Mouse (Mus musculus): ENCODE measurements around the gene Dad1. TPM values are rescaled to one million over a fixed set of nuclear protein-coding genes. Genes with fewer than 3 reads are reported as not detected.

Dad1 gene
- polyA plus RNA-seq, 1 experiment from 2014 or later, result 372 TPM

DNA sequence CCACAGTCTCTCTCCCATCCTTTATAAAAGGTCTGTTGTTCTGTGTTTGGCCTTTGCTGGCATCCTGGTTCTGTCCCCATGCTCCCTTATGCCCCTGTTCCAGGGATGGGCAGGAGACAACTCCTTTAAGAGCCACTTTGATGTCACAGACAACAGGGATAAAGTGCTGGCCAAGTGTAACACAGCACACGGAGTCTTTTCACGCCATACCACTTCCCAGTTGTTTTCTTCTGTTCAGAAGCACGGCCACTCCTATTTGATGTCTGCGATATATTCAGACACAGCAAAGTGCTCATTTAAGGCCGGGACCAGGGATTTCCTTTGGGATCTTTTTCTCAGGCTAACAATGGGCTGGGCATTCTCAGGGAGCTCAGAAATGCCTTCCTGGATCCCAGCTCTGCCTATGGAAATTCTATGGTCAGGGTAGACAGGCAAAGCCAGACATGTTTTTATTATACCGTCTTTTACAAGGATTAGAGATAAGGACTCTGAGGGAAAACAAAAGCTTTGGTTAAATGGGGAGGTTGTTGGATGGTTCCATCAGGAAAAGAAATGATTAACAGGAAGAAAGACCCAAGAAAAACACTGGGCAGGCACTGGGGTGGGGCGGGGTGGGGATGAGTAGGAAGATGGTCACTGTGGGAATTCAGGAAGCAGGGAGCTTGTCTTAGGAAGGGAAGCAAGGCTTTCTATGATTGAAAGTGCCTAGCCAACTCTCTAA, 63.4 kb downstream of the Dad1 start:
- Histone ChIP-seq H3K9ac (ENCODE audit: low read length) (no peak overlapping the region), H3K4me2 (ENCODE audit: low read length) (no peak overlapping the region), H3K27ac (ENCODE audit: low read depth, low read length) (no peak overlapping the region), H3K4me1 (ENCODE audit: control insufficient read depth, insufficient read depth, low read length) (peaks cover 10% of the 10 kb centered on the region), H3K27me3 (replicated peaks; ENCODE audit: control insufficient read depth, insufficient read depth, low read length) (no peaks in the 10 kb centered on the region), H3K36me3 (ENCODE audit: control insufficient read depth, insufficient read depth, low read length) (no peaks in the 10 kb centered on the region), H3K4me3 (ENCODE audit: low read depth, low read length) (no peak overlapping the region), H3K9me3 (replicated peaks; ENCODE audit: control insufficient read depth, low read length) (no peaks in the 10 kb centered on the region)
- ATAC-seq (no peak), DNase-seq (ENCODE audit: low spot score) (no peak)
- WGBS, result 41% methylated on average over 7 of the region's 7 CpGs

DNA sequence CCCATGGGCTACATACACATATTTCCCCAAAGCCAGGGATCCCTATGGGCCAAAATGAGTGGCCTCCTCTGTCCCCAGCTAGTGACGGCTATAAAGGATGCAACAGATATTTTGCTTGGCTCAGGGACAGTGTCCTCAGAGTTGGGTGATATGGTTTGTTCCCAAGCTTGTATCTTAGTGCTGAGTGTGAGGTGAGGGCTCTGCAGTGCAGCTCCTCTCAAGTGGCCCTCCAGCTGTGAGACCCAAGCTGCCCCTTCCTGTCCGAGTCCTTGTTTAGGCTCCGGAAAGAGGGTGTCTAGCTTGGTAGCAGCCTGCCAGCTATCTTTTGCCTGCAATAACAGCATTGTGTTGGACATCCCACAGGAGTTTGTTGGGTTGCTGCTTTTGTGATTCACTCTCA, 64.6 kb downstream of the Dad1 start:
- 88% methylated on average over 3 of the region's 3 CpGs for WGBS
- Histone ChIP-seq H3K9ac (ENCODE audit: low read length) (no peak overlapping the region), H3K27ac (ENCODE audit: low read depth, low read length) (no peak overlapping the region), H3K4me3 (ENCODE audit: low read depth, low read length) (no peak overlapping the region), H3K27me3 (replicated peaks; ENCODE audit: control insufficient read depth, insufficient read depth, low read length) (no peaks in the 10 kb centered on the region), H3K36me3 (ENCODE audit: control insufficient read depth, insufficient read depth, low read length) (no peaks in the 10 kb centered on the region), H3K4me2 (ENCODE audit: low read length) (no peak overlapping the region), H3K4me1 (ENCODE audit: control insufficient read depth, insufficient read depth, low read length) (peaks cover 10% of the 10 kb centered on the region), H3K9me3 (replicated peaks; ENCODE audit: control insufficient read depth, low read length) (no peaks in the 10 kb centered on the region)
- no peak for DNase-seq (ENCODE audit: low spot score)
- ATAC-seq, result no peak

DNA sequence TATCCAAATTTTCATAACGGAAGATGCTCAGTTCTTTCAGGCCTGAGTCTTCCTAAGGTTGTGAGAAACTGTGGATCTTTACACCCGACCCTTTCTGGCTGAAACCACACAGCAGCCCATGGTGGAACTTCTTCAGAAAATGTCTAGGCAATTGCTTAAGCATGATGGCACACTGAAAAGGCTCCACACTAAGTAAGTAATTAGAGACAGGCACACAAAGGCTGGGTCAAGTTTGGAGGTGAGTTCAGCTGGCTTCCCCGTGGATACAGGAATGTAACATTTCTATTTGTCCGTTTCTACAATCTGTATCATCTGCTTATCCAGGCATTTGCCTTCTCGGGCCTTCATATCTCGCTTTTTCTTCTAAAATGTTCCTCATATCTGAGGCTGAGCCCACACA, 66.7 kb downstream of the Dad1 start:
- WGBS, result 45% methylated on average over 6 of the region's 6 CpGs
- no peak overlapping the region for H3K9ac ChIP-seq (ENCODE audit: low read length)
- no peak overlapping the region for H3K4me3 ChIP-seq (ENCODE audit: low read depth, low read length)

More for the DNA sequence above, 66.7 kb downstream of the Dad1 start:
- Histone ChIP-seq H3K4me1 (ENCODE audit: control insufficient read depth, insufficient read depth, low read length) (peaks cover 10% of the 10 kb centered on the region), H3K27me3 (replicated peaks; ENCODE audit: control insufficient read depth, insufficient read depth, low read length) (no peaks in the 10 kb centered on the region), H3K4me2 (ENCODE audit: low read length) (no peak overlapping the region), H3K9me3 (replicated peaks; ENCODE audit: control insufficient read depth, low read length) (no peaks in the 10 kb centered on the region), H3K27ac (ENCODE audit: low read depth, low read length) (no peak overlapping the region), H3K36me3 (ENCODE audit: control insufficient read depth, insufficient read depth, low read length) (no peaks in the 10 kb centered on the region)
- ATAC-seq, result no peak
- DNase-seq (ENCODE audit: low spot score), result no peak

Other genes starting within 250 kb of the Dad1 start
- 61.7 and 63.6 TPM in 2 replicates for gene Abhd4, start 84 bp upstream of the Dad1 start, polyA plus RNA-seq (2014; fragmentation: Nextera tagmentation; extraction: Ambion mirVana)
- not detected in 2 replicates for gene Olfr49, start 30.8 kb upstream of the Dad1 start, polyA plus RNA-seq (2014; fragmentation: Nextera tagmentation; extraction: Ambion mirVana)
- 47.8 and 59.0 TPM in 2 replicates for gene Oxa1l, start 106.7 kb upstream of the Dad1 start, polyA plus RNA-seq (2014; fragmentation: Nextera tagmentation; extraction: Ambion mirVana)
- gene Slc7a7, start 163.7 kb upstream of the Dad1 start, polyA plus RNA-seq (2014; fragmentation: Nextera tagmentation; extraction: Ambion mirVana), result 4.3 and 5.1 TPM in 2 replicates
- 274 and 289 TPM in 2 replicates for gene Mrpl52, start 172.8 kb upstream of the Dad1 start, polyA plus RNA-seq (2014; fragmentation: Nextera tagmentation; extraction: Ambion mirVana)
- 48.2 and 51.5 TPM in 2 replicates for gene Mmp14, start 177.5 kb upstream of the Dad1 start, polyA plus RNA-seq (2014; fragmentation: Nextera tagmentation; extraction: Ambion mirVana)
- gene Lrp10, start 210.0 kb upstream of the Dad1 start, polyA plus RNA-seq (2014; fragmentation: Nextera tagmentation; extraction: Ambion mirVana), result 19.2 and 21.0 TPM in 2 replicates
- gene Rem2, start 222.0 kb upstream of the Dad1 start, polyA plus RNA-seq (2014; fragmentation: Nextera tagmentation; extraction: Ambion mirVana), result 19.6 and 26.4 TPM in 2 replicates